Mouse (Mus musculus) intestine, embryonic 16.5 days (tissue): ENCODE measurements at regions not wholly inside any gene's neighbourhood (a gene's known extent, or its start where the extent isn't known, plus 50 kb on each side); places are given as distances from the start of the nearest gene placed in this dataset.

Source experiments
- ATAC-seq: fragments of 200-750 bp; cut with Nextera tagmentation; 2 replicates; pipeline ENCODE4 v1.8.0; 2017; ENCODE audit warnings: moderate TSS enrichment, moderate library complexity
- H3K27ac ChIP-seq: fragments of 300-500 bp; sonication (generic); 2 replicates; pipeline ENCODE4 v1.5.1; 2014; ENCODE audit warnings: mild to moderate bottlenecking, low read length
- H3K27me3 ChIP-seq: fragments of 300-500 bp; sonication (generic); replicated peaks from 2 replicates; pipeline ENCODE4 v1.6.1; 2014; ENCODE audit warnings: low read length, control low read depth, mixed read lengths; ENCODE audit not compliant: control insufficient read depth, insufficient read depth
- H3K36me3 ChIP-seq: fragments of 300-500 bp; sonication (generic); 2 replicates; pipeline ENCODE4 v1.6.1; 2014; ENCODE audit warnings: low read length, control low read depth; ENCODE audit not compliant: control insufficient read depth, insufficient read depth
- H3K4me1 ChIP-seq: fragments of 300-500 bp; sonication (generic); 2 replicates; pipeline ENCODE4 v1.6.1; 2014; ENCODE audit warnings: low read length, control low read depth, mixed read lengths; ENCODE audit not compliant: control insufficient read depth, insufficient read depth
- H3K4me2 ChIP-seq: fragments of 300-500 bp; sonication (generic); 2 replicates; pipeline ENCODE4 v1.6.1; 2014; ENCODE audit warnings: low read depth, low read length, control low read depth
- H3K4me3 ChIP-seq: fragments of 300-500 bp; sonication (generic); 2 replicates; pipeline ENCODE4 v1.5.1; 2014; ENCODE audit warnings: mild to moderate bottlenecking, low read length
- H3K9ac ChIP-seq: fragments of 300-500 bp; sonication (generic); 2 replicates; pipeline ENCODE4 v1.6.1; 2014; ENCODE audit warnings: low read depth, low read length
- H3K9me3 ChIP-seq: fragments of 300-500 bp; sonication (generic); 2 replicates; pipeline ENCODE4 v1.6.1; 2016; ENCODE audit warnings: low read length, control low read depth; ENCODE audit not compliant: control insufficient read depth
- WGBS: fragments of 180-500 bp; shearing (Covaris S2); extraction: QIAGEN DNeasy Blood & Tissue Kit; methylation state at CpG from one replicate; pipeline ENCODE4 v1.1.7; 2014; 5-methylcytosine and 5-hydroxymethylcytosine counted together

GRCm38 (mm10) chr5:52027478-52027877 lies 162.8 kb downstream of the Dhx15 start:
- Histone ChIP-seq H3K9ac (no peak overlapping the region), H3K4me1 (no peaks in the 10 kb centered on the region)
- 86% methylated on average over 4 of the region's 4 CpGs for WGBS

GRCm38 (mm10) chr5:52026148-52026547 lies 164.2 kb downstream of the Dhx15 start:
- H3K4me1 ChIP-seq, result no peaks in the 10 kb centered on the region
- 77% methylated on average over 3 of the region's 3 CpGs for WGBS
- H3K4me3 ChIP-seq, result no peak overlapping the region
- no peaks in the 10 kb centered on the region for H3K9me3 ChIP-seq
- ATAC-seq, result no peak
- H3K27ac ChIP-seq, result no peak overlapping the region
- no peaks in the 10 kb centered on the region for H3K36me3 ChIP-seq
- no peak overlapping the region for H3K9ac ChIP-seq
- no peak overlapping the region for H3K4me2 ChIP-seq
- H3K27me3 ChIP-seq, result no peaks in the 10 kb centered on the region

More at GRCm38 (mm10) chr5:52027478-52027877, 162.8 kb downstream of the Dhx15 start:
- no peak for ATAC-seq
- Histone ChIP-seq H3K4me3 (no peak overlapping the region), H3K9me3 (no peaks in the 10 kb centered on the region), H3K4me2 (no peak overlapping the region), H3K27ac (no peak overlapping the region), H3K36me3 (no peaks in the 10 kb centered on the region), H3K27me3 (no peaks in the 10 kb centered on the region)

- no peaks in the 10 kb centered on the region for H3K4me1 ChIP-seq
- ATAC-seq, result no peak
- no peaks in the 10 kb centered on the region for H3K36me3 ChIP-seq
- H3K4me2 ChIP-seq, result no peak overlapping the region
- no peaks in the 10 kb centered on the region for H3K9me3 ChIP-seq
- H3K4me3 ChIP-seq, result no peak overlapping the region
- no peak overlapping the region for H3K9ac ChIP-seq
- 84% methylated on average over 9 of the region's 9 CpGs for WGBS
- no peaks in the 10 kb centered on the region for H3K27me3 ChIP-seq
- H3K27ac ChIP-seq, result no peak overlapping the region
Observed at GRCm38 (mm10) chr5:52023212-52023611, 167.1 kb downstream of the Dhx15 start.

- ATAC-seq, result no peak
Observed at GRCm38 (mm10) chr5:52016992-52017391, 173.3 kb downstream of the Dhx15 start.

GRCm38 (mm10) chr5:52015786-52016185 lies 174.5 kb downstream of the Dhx15 start:
- Histone ChIP-seq H3K4me1 (no peaks in the 10 kb centered on the region), H3K4me3 (no peak overlapping the region), H3K27me3 (no peaks in the 10 kb centered on the region), H3K36me3 (no peaks in the 10 kb centered on the region), H3K9ac (no peak overlapping the region), H3K4me2 (no peak overlapping the region), H3K27ac (no peak overlapping the region), H3K9me3 (no peaks in the 10 kb centered on the region)
- 33% methylated on average over 6 of the region's 6 CpGs for WGBS
- no peak for ATAC-seq

More at GRCm38 (mm10) chr5:52016992-52017391, 173.3 kb downstream of the Dhx15 start:
- H3K27ac ChIP-seq, result no peak overlapping the region
- no peaks in the 10 kb centered on the region for H3K4me1 ChIP-seq
- H3K9me3 ChIP-seq, result no peaks in the 10 kb centered on the region
- no peak overlapping the region for H3K4me3 ChIP-seq
- no peaks in the 10 kb centered on the region for H3K27me3 ChIP-seq
- no peak overlapping the region for H3K9ac ChIP-seq
- no peak overlapping the region for H3K4me2 ChIP-seq
- H3K36me3 ChIP-seq, result no peaks in the 10 kb centered on the region
- WGBS, result 84% methylated on average over 3 of the region's 3 CpGs

- H3K4me1 ChIP-seq, result no peaks in the 10 kb centered on the region
- 83% methylated on average over 7 of the region's 7 CpGs for WGBS
- no peaks in the 10 kb centered on the region for H3K36me3 ChIP-seq
- H3K9me3 ChIP-seq, result no peaks in the 10 kb centered on the region
- no peaks in the 10 kb centered on the region for H3K27me3 ChIP-seq
- no peak overlapping the region for H3K9ac ChIP-seq
- no peak overlapping the region for H3K27ac ChIP-seq
- H3K4me2 ChIP-seq, result no peak overlapping the region
- ATAC-seq, result no peak
- no peak overlapping the region for H3K4me3 ChIP-seq
Observed at GRCm38 (mm10) chr5:52010426-52010825, 179.9 kb downstream of the Dhx15 start.

GRCm38 (mm10) chr5:52008942-52009341 lies 181.4 kb downstream of the Dhx15 start:
- no peaks in the 10 kb centered on the region for H3K9me3 ChIP-seq
- no peaks in the 10 kb centered on the region for H3K27me3 ChIP-seq
- no peak overlapping the region for H3K9ac ChIP-seq
- 84% methylated on average over 3 of the region's 3 CpGs for WGBS
- H3K4me3 ChIP-seq, result no peak overlapping the region
- H3K27ac ChIP-seq, result no peak overlapping the region
- no peak for ATAC-seq
- no peaks in the 10 kb centered on the region for H3K36me3 ChIP-seq
- no peaks in the 10 kb centered on the region for H3K4me1 ChIP-seq
- no peak overlapping the region for H3K4me2 ChIP-seq

GRCm38 (mm10) chr5:52006843-52007242 lies 183.5 kb downstream of the Dhx15 start:
- no peak for ATAC-seq
- WGBS, result 73% methylated on average over 3 of the region's 3 CpGs

GRCm38 (mm10) chr5:51990847-51991610 lies 199.3 kb downstream of the Dhx15 start:
- H3K9ac ChIP-seq, result no peak overlapping the region
- no peaks in the 10 kb centered on the region for H3K36me3 ChIP-seq
- H3K27ac ChIP-seq, result no peak overlapping the region
- no peaks in the 10 kb centered on the region for H3K9me3 ChIP-seq
- no peak overlapping the region for H3K4me3 ChIP-seq
- H3K4me1 ChIP-seq, result no peaks in the 10 kb centered on the region
- no peak overlapping the region for H3K4me2 ChIP-seq
- WGBS, result 25% methylated on average over 10 of the region's 10 CpGs
- 0 out of 2 replicates have a peak, but pooled peaks cover 2% of the 10 kb centered on the region for H3K27me3 ChIP-seq
- no peak for ATAC-seq

More at GRCm38 (mm10) chr5:52006843-52007242, 183.5 kb downstream of the Dhx15 start:
- H3K4me1 ChIP-seq, result no peaks in the 10 kb centered on the region
- no peak overlapping the region for H3K4me2 ChIP-seq
- no peak overlapping the region for H3K9ac ChIP-seq
- H3K4me3 ChIP-seq, result no peak overlapping the region
- no peak overlapping the region for H3K27ac ChIP-seq
- no peaks in the 10 kb centered on the region for H3K36me3 ChIP-seq
- H3K9me3 ChIP-seq, result no peaks in the 10 kb centered on the region
- H3K27me3 ChIP-seq, result no peaks in the 10 kb centered on the region

- Histone ChIP-seq H3K4me1 (no peaks in the 10 kb centered on the region), H3K27ac (no peak overlapping the region), H3K36me3 (no peaks in the 10 kb centered on the region), H3K9me3 (no peaks in the 10 kb centered on the region), H3K4me2 (no peak overlapping the region), H3K9ac (no peak overlapping the region), H3K4me3 (no peak overlapping the region), H3K27me3 (0 out of 2 replicates have a peak, but pooled peaks cover 2% of the 10 kb centered on the region)
- 78% methylated on average over 4 of the region's 4 CpGs for WGBS
- no peak for ATAC-seq
Observed at GRCm38 (mm10) chr5:51989396-51989795, 200.9 kb downstream of the Dhx15 start.
